Mouse (Mus musculus) limb, embryonic 14.5 days (tissue): ENCODE measurements around the gene BC029722. TPM values are rescaled to one million over a fixed set of nuclear protein-coding genes. Genes with fewer than 3 reads are reported as not detected.

ENCODE experiments used
- ATAC-seq: fragments of 200-750 bp; cut with Nextera tagmentation; 2 replicates; pipeline ENCODE4 v1.8.0; 2017; ENCODE audit warnings: low read depth, moderate number of reproducible peaks, moderate TSS enrichment; ENCODE audit not compliant: low FRiP score
- DNase-seq: peaks from one replicate; pipeline ENCODE4 v3.0.0-alpha.2; 2015; ENCODE audit warnings: low spot score
- H3K27ac ChIP-seq: fragments of 300-500 bp; sonication (generic); replicated peaks from 2 replicates; pipeline ENCODE4 v1.5.1; 2014; ENCODE audit warnings: low read depth, mild to moderate bottlenecking, low read length, moderate library complexity, mixed read lengths
- H3K27me3 ChIP-seq: fragments of 300-500 bp; sonication (generic); 2 replicates; pipeline ENCODE4 v1.6.1; 2014; ENCODE audit warnings: low read length, mixed read lengths; ENCODE audit not compliant: control insufficient read depth, insufficient read depth
- H3K36me3 ChIP-seq: fragments of 300-500 bp; sonication (generic); 2 replicates; pipeline ENCODE4 v1.6.1; 2014; ENCODE audit warnings: mild to moderate bottlenecking, low read length, moderate library complexity, mixed read lengths; ENCODE audit not compliant: control insufficient read depth, insufficient read depth
- H3K4me1 ChIP-seq: fragments of 300-500 bp; sonication (generic); 2 replicates; pipeline ENCODE4 v1.6.1; 2014; ENCODE audit warnings: antibody characterized with exemption, low read length, mixed read lengths; ENCODE audit not compliant: control insufficient read depth, insufficient read depth
- H3K4me2 ChIP-seq: fragments of 300-500 bp; sonication (generic); replicated peaks from 2 replicates; pipeline ENCODE4 v1.6.1; 2014; ENCODE audit warnings: low read depth, mild to moderate bottlenecking, low read length, moderate library complexity; ENCODE audit not compliant: severe bottlenecking
- H3K4me3 ChIP-seq: fragments of 300-500 bp; sonication (generic); replicated peaks from 2 replicates; pipeline ENCODE4 v1.5.1; 2014; ENCODE audit warnings: low read length
- H3K9ac ChIP-seq: fragments of 300-500 bp; sonication (generic); 2 replicates; pipeline ENCODE4 v1.6.1; 2014; ENCODE audit warnings: mild to moderate bottlenecking, low read depth, low read length, moderate library complexity; ENCODE audit not compliant: severe bottlenecking
- H3K9me3 ChIP-seq: fragments of 300-500 bp; sonication (generic); 2 replicates; pipeline ENCODE4 v1.6.1; 2016; ENCODE audit warnings: low read length; ENCODE audit not compliant: control insufficient read depth
- POLR2A ChIP-seq: fragments of 200-500 bp; IDR thresholded peaks from 2 replicates; pipeline ENCODE4 v1.8.0; 2012; ENCODE audit warnings: inconsistent platforms, mild to moderate bottlenecking, moderate library complexity, borderline replicate concordance; ENCODE audit not compliant: insufficient read depth, insufficient read length; ENCODE audit errors: extremely low read depth
- WGBS: fragments of 180-500 bp; shearing (Covaris S2); extraction: QIAGEN DNeasy Blood & Tissue Kit; methylation state at CpG from one replicate; pipeline ENCODE4 v1.1.7; 2014; 5-methylcytosine and 5-hydroxymethylcytosine counted together
- polyA plus RNA-seq, 2 experiments: library from polyadenylated mRNA; depleted of rRNA in 1 of 2; stranded (reverse) in 1 of 2; unstranded in 1 of 2; fragments of >200 nt; fragmentation: Nextera tagmentation in 1 of 2; extraction: Ambion mirVana in 1 of 2; gene quantifications; 2 replicates each; pipeline versions ENCODE4 v1.2.1 to v1.2.3; 2012 to 2014

The BC029722 gene
- polyA plus RNA-seq, 2 experiments, result 14.1 to 20.6 TPM

- 3% methylated on average over 27 of the region's 27 CpGs for WGBS
- peak; percentile 94 for ATAC-seq
- H3K4me3 ChIP-seq, result peak within 1 kb of the TSS; percentile 76
- no peaks in the 10 kb centered on the region for H3K27me3 ChIP-seq
- no peak; the same call in 1 of the 2 replicates for TF ChIP-seq POLR2A
- H3K4me2 ChIP-seq, result peak within 1 kb of the TSS; percentile 83
- no peaks in the 10 kb centered on the region for H3K9me3 ChIP-seq
- DNase-seq, result peak; percentile 96
- peak within 1 kb of the TSS; percentile 50 for H3K27ac ChIP-seq
- peak within 1 kb of the TSS; percentile 74 for H3K9ac ChIP-seq
- H3K36me3 ChIP-seq, result peaks cover 24% of the 10 kb centered on the region
- peaks cover 13% of the 10 kb centered on the region for H3K4me1 ChIP-seq
These were observed 7.6 kb upstream of the BC029722 start, which contains the start of gene Eif6 for GRCm38 (mm10) chr2:155826630-155827424. TSS of gene Eif6 (minus strand) at chr2:155826925.

GRCm38 (mm10) chr2:155825904-155826629 lies 6.8 kb upstream of the BC029722 start:
- no peak for DNase-seq
- Histone ChIP-seq H3K9me3 (no peaks in the 10 kb centered on the region), H3K36me3 (peaks cover 32% of the 10 kb centered on the region), H3K9ac (peak overlapping the region; percentile 74), H3K4me3 (peak overlapping the region; percentile 76), H3K27me3 (no peaks in the 10 kb centered on the region), H3K4me1 (peaks cover 13% of the 10 kb centered on the region), H3K4me2 (peak overlapping the region; percentile 83), H3K27ac (peak overlapping the region; percentile 50)
- no peak for ATAC-seq
- 2% methylated on average over 45 of the region's 52 CpGs for WGBS
- TF ChIP-seq POLR2A, result no peak

DNA sequence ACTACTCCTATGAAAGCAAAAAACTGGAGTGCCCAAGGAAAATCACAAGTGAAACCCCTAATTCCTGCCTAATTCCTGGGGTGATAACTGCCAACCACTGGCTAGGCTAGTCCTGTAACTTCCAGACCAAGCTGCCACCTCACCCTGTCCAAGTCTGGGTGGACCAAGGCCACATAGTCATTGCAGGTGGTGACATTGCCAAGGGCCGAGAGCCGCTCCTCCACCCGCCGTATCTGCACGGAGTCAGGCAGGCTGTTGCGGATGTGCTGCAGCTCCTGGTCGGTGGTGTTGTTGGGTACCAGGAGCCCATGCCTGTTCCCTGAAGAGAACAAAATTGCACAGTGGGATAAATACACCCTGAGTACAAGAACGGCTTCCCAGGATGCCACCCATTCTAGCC lies 4.5 kb upstream of the BC029722 start:
- no peak overlapping the region for H3K9ac ChIP-seq
- DNase-seq, result no peak
- no peak overlapping the region for H3K4me3 ChIP-seq
- peaks cover 50% of the 10 kb centered on the region for H3K36me3 ChIP-seq
- no peaks in the 10 kb centered on the region for H3K27me3 ChIP-seq
- no peak overlapping the region for H3K4me2 ChIP-seq
- H3K9me3 ChIP-seq, result no peaks in the 10 kb centered on the region
- H3K27ac ChIP-seq, result no peak overlapping the region
- peaks cover 13% of the 10 kb centered on the region for H3K4me1 ChIP-seq
- WGBS, result 98% methylated on average over 8 of the region's 8 CpGs
- ATAC-seq, result no peak
- no peak for TF ChIP-seq POLR2A

- Histone ChIP-seq H3K4me3 (no peak overlapping the region), H3K27me3 (no peaks in the 10 kb centered on the region), H3K9me3 (no peaks in the 10 kb centered on the region), H3K27ac (no peak overlapping the region), H3K9ac (no peak overlapping the region), H3K4me1 (peaks cover 14% of the 10 kb centered on the region), H3K4me2 (no peak overlapping the region), H3K36me3 (peaks cover 50% of the 10 kb centered on the region)
- WGBS, result 86% methylated on average over 5 of the region's 5 CpGs
- no peak for TF ChIP-seq POLR2A
- DNase-seq (no peak), ATAC-seq (no peak)
These were observed 1.6 kb upstream of the BC029722 start for GRCm38 (mm10) chr2:155820779-155821178.

GRCm38 (mm10) chr2:155819449-155820251 lies 424 bp upstream of the BC029722 start:
- no peak for TF ChIP-seq POLR2A
- Histone ChIP-seq H3K36me3 (peaks cover 50% of the 10 kb centered on the region), H3K4me2 (peak overlapping the region; percentile 95), H3K4me3 (peak overlapping the region; percentile 64; the same call in 1 of the 2 replicates), H3K9ac (no peak overlapping the region), H3K27ac (0 out of 2 replicates have a peak overlapping the region, but pooled peaks have one; percentile 9), H3K4me1 (peaks cover 6% of the 10 kb centered on the region), H3K27me3 (no peaks in the 10 kb centered on the region), H3K9me3 (no peaks in the 10 kb centered on the region)
- DNase-seq (no peak), ATAC-seq (peak; percentile 9; the same call in 1 of the 2 replicates)
- WGBS, result 61% methylated on average over 6 of the region's 6 CpGs
